Mouse (Mus musculus): ENCODE results near the gene Arhgef40. TPM values are rescaled to one million over a fixed set of nuclear protein-coding genes. Genes with fewer than 3 reads are reported as not detected.

The Arhgef40 gene
- polyA plus RNA-seq, 1 experiment from 2014 or later = 12.5 TPM

Other genes with a start within 250 kb of the Arhgef40 start
- not detected in 2 replicates for gene Ang4, start 211.1 kb upstream of the Arhgef40 start, polyA plus RNA-seq (2015; fragmentation: Nextera tagmentation; extraction: Ambion mirVana)
- not detected in 2 replicates for gene AY358078, start 184.7 kb upstream of the Arhgef40 start, polyA plus RNA-seq (2015; fragmentation: Nextera tagmentation; extraction: Ambion mirVana)
- 13.2 and 14.6 TPM in 2 replicates for gene Ear6, start 131.0 kb upstream of the Arhgef40 start, polyA plus RNA-seq (2015; fragmentation: Nextera tagmentation; extraction: Ambion mirVana)
- gene Mettl17, start 99.9 kb upstream of the Arhgef40 start, polyA plus RNA-seq (2015; fragmentation: Nextera tagmentation; extraction: Ambion mirVana) = 10.8 and 12.9 TPM in 2 replicates
- 0.06 and 0.09 TPM in 2 replicates for gene Slc39a2, start 91.8 kb upstream of the Arhgef40 start, polyA plus RNA-seq (2015; fragmentation: Nextera tagmentation; extraction: Ambion mirVana)
- 51.8 and 66.4 TPM in 2 replicates for gene Ndrg2, start 70.6 kb upstream of the Arhgef40 start, polyA plus RNA-seq (2015; fragmentation: Nextera tagmentation; extraction: Ambion mirVana)
- not detected in 2 replicates for gene Tppp2, start 66.3 kb upstream of the Arhgef40 start, polyA plus RNA-seq (2015; fragmentation: Nextera tagmentation; extraction: Ambion mirVana)
- gene Rnase13, start 61.9 kb upstream of the Arhgef40 start, polyA plus RNA-seq (2015; fragmentation: Nextera tagmentation; extraction: Ambion mirVana) = not detected in 2 replicates
- gene Tmem253, start 30.9 kb downstream of the Arhgef40 start, polyA plus RNA-seq (2015; fragmentation: Nextera tagmentation; extraction: Ambion mirVana) = 0.15 and 0.28 TPM in 2 replicates
- gene Zfp219, start 36.0 kb downstream of the Arhgef40 start, polyA plus RNA-seq (2015; fragmentation: Nextera tagmentation; extraction: Ambion mirVana) = 7.4 and 8.9 TPM in 2 replicates
- gene Olfr221, start 57.7 kb downstream of the Arhgef40 start, polyA plus RNA-seq (2015; fragmentation: Nextera tagmentation; extraction: Ambion mirVana) = not detected in 2 replicates
- 202 and 237 TPM in 2 replicates for gene Hnrnpc, start 119.3 kb downstream of the Arhgef40 start, polyA plus RNA-seq (2015; fragmentation: Nextera tagmentation; extraction: Ambion mirVana)
- gene Rpgrip1, start 126.0 kb downstream of the Arhgef40 start, polyA plus RNA-seq (2015; fragmentation: Nextera tagmentation; extraction: Ambion mirVana) = 34.5 and 35.9 TPM in 2 replicates
- 26.2 and 28.5 TPM in 2 replicates for gene Supt16, start 212.7 kb downstream of the Arhgef40 start, polyA plus RNA-seq (2015; fragmentation: Nextera tagmentation; extraction: Ambion mirVana)